Mouse (Mus musculus) heart, adult 11 months (tissue): Measurements from ENCODE around the gene Strap.

Source experiments
- DNase-seq: peaks from one replicate; pipeline ENCODE4 v3.0.0; 2022

The Strap gene

GRCm38 (mm10) chr6:137734846-137735609 is at the start of gene Strap:
Gene Strap, plus strand, starts transcription at chr6:137735078.
- peak; percentile 99 for DNase-seq

GRCm38 (mm10) chr6:137687667-137688066 is 47.2 kb upstream of the Strap start:
- peak; percentile 87 for DNase-seq

DNA sequence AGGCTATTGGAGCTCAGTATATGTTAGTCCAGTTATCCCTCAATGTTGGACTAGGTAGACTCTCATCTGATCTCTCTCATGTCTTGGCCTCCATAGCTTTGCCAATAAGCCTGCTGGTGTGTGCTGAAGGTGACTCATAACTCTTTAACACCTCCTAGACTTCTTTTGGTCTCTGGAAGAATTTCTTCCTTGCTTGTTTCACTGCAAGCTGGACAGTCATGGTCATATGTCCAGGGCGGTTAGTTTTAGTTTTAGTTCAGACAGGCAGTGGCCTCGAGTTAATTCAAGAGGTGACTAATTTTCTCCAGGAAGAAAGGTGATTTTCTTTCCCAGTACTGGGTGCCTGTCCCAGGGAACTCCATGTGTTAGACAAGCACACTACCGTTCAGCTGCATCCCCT is 46.8 kb upstream of the Strap start:
- peak; percentile 75 for DNase-seq

DNA sequence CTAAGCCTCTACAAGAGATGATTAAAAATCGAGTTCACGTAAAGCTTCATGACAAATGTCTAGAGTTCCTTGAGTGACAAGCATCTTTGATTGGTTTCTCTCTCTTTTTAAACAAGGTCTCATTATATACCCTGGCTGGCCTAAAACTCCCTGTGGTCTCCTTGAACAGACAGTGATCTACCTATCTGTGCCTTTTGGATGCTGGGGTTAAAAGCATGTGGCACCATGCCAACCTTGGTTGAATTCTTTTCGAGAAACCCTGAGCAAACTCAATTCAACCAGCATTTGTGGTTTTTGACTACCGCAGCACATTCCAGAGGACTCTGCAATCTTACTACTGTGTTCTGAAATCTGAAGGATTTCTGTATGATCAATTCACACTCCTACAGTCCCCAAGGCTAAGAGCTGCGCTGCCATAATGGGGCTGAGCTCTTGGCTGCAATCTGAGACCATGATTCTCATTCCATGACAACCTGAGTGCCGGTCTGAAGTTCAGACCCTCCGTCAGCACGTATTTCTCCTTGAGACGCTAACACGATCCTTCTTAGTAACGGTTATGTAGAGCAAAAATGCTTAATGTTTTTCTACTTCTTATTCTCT is 46.3 kb upstream of the Strap start:
- DNase-seq: no peak

DNA sequence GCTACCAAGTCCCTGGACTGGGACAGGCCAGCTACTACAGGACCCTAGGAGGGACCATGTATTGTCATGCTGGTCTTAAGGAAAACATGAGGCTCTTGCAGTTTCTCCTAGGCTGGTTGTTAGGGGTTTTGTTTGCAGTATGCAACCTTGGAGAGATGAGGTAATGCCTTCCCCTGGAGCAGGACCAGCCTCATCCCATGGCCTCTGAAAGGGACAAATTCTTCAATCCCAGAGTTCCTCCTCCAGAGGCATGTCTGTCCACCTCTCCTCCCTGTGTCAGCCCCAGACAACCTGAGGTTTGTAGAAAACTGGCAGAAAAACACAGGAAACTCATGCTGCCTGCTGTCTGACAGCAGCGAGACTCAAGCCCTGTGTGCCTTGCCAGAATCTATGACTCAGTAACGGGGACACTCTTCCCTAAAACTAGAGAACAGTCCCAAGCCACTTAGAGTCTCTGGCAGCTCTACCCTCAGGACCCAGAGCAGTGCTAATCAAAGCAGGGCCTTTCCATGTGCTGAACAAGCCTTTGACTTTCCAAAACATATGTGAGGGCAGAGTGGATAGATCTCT is 44.2 kb upstream of the Strap start:
- peak; percentile 95 for DNase-seq

DNA sequence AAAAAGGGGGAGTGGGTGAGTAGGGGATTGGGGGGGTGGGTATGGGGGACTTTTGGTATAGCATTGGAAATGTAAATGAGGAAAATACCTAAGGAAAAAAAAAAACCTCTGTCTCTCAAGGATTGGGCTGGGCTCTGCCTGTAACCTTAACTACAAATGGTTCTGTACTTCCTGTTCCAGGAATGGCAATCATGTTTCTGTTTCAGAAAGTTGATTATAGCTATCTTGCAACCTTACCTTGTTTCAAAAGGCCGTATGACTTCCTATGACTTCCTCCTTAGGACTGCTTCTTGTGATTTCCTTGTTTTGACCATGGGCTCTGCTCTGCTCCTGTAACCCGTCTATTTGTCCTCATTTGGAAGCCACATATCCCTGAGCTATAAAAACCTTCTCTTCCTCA is 40.6 kb upstream of the Strap start:
- no peak for DNase-seq

GRCm38 (mm10) chr6:137695046-137695445 is 39.8 kb upstream of the Strap start:
- no peak for DNase-seq

- DNase-seq: peak; percentile 93
Measured at GRCm38 (mm10) chr6:137696445-137697204, 38.3 kb upstream of the Strap start.

- peak; percentile 55 for DNase-seq
Measured at GRCm38 (mm10) chr6:137699434-137699833, 35.4 kb upstream of the Strap start.

DNA sequence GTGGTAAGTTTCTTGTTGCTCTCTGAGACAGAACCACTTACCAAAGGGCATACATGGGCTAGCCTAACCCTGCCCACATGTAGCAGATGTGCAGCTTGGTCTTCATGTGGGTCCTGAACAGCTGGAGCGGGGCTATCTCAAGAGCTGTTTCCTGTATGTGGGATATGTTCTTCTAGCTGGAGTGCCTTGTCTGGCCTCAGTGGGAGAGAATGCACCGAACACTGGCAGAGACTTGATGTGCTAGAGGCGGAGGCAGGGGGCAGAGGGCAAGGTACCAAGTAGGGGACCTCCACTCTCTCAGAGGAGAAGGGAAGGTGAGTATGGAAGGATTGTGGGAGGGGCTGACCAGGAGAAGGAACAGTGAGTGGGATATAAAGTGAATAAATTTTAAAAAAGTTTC is 32.7 kb upstream of the Strap start:
- DNase-seq: peak; percentile 88

GRCm38 (mm10) chr6:137702918-137703317 is 32.0 kb upstream of the Strap start:
- DNase-seq: peak; percentile 98

DNA sequence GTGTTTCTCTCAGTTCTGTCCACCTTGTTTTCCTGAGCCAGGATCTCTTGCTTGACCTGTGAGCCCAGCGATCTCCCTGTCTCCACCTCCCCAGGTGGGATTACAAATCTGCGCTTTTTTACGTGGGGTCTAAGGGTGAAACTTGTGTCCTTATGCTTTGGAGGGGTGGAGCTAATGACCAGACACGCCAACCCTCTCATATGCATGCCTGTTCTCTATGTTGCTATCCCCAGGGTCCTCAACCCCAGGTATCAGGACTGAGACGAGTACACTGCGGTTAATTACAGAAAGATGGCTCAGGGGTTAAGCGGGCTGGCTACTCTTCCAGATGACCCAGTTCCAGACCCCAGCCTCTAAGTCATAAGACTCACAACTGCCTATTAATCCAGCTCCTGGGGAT is 31.4 kb upstream of the Strap start:
- DNase-seq: peak; percentile 91

DNA sequence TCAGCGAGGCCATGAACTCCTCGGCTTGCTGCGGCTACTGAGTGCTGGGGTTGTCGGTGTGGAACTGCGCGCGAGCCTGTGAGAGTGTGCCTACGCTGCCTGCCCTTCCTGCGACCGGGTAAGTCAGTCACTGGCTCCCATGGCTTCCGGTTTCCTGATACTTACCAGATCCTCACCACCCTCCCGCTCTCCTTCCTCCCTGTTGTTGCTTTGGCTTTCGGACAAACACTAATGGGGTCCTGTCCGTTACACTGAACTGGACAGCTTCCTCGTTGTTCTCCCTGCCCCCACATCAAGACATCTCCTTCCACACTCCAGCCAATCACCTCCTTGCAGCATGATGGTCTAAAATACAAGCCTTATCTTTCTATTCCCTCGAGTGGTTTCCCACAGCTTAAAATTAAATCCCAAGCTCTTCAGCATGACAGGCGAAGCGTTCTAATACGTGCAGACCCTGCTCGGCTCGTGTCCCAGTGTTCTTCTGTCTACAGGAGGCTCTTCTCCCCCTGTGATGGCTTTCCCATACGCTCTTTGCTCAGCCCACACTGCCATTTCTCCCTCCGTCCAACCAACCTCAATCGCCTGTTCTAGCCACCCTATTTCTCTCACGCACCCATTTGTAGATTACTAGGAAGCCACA is 30.5 kb upstream of the Strap start:
- peak; percentile 99 for DNase-seq

GRCm38 (mm10) chr6:137706209-137706608 is 28.7 kb upstream of the Strap start:
- peak; percentile 80 for DNase-seq

- DNase-seq: peak; percentile 58
Measured at GRCm38 (mm10) chr6:137708726-137709405, 26.0 kb upstream of the Strap start.

- DNase-seq: peak; percentile 95
Measured at GRCm38 (mm10) chr6:137710179-137711037, 24.5 kb upstream of the Strap start.

DNA sequence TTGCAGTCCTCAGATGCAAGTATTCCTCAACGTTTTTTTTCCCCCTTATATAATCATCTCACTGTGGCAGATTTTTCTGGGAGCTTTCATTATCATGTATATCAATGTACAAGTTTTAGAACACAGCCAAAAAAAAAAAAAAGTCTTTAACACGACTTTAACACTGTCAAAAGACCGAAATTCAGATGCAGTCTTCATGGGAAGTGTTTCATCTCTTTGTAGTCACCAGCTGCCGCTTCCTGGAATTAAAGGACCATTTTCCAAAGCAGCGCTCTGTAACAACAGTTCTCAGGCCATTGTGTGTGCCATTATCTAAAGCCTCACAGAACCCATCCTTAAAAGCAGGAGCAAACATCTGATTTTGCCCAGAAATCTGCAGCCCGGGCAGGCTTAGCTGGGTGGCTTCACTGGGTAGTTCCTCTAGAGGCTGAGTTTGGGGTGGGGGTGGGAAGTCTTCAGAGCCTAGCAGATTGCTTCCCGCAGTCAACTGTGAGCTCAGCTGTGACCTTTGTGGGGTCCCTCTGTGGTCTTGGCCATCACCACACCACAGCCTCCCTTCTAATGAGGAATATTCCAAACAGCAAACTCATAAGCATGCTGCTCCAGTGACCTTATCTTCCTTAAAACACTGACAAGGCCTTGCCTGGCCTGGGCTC is 22.1 kb upstream of the Strap start:
- peak; percentile 79 for DNase-seq

GRCm38 (mm10) chr6:137713310-137713664 is 21.6 kb upstream of the Strap start:
- no peak for DNase-seq

- DNase-seq: peak; percentile 85
Measured at GRCm38 (mm10) chr6:137716802-137717201, 18.1 kb upstream of the Strap start.

GRCm38 (mm10) chr6:137722220-137722931 is 12.5 kb upstream of the Strap start:
- DNase-seq: no peak
